Mouse (Mus musculus) embryo, embryonic 10 days (tissue): ENCODE measurements around the gene Me3.

Source experiments
- DNase-seq: peaks from one replicate; pipeline ENCODE4 v3.0.0-alpha.2; 2015; ENCODE audit warnings: low spot score

Gene Me3

DNA sequence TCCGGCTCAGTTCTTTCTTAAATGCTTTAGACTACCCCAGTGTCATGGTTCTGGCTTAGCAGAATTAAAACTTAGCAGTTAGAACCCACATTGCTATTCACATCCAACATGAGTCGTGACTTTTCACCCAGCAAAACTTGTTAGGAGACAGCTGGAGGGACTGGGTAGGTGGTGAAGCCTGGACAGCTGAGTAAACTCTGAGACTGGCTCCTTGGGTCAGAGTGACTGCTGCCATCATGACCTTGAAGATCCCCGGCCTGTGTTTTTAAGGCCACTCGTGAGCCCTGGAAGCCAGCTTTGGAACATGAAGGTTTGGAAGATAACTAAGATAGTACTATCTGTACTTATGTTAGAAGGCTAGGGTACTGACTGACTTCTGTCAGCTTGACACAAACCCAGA is 35.4 kb downstream of the Me3 start:
- DNase-seq = no peak

GRCm38 (mm10) chr7:89669461-89669860 is 37.3 kb downstream of the Me3 start:
- no peak for DNase-seq

GRCm38 (mm10) chr7:89671104-89671831 is 39.1 kb downstream of the Me3 start:
- no peak for DNase-seq

DNA sequence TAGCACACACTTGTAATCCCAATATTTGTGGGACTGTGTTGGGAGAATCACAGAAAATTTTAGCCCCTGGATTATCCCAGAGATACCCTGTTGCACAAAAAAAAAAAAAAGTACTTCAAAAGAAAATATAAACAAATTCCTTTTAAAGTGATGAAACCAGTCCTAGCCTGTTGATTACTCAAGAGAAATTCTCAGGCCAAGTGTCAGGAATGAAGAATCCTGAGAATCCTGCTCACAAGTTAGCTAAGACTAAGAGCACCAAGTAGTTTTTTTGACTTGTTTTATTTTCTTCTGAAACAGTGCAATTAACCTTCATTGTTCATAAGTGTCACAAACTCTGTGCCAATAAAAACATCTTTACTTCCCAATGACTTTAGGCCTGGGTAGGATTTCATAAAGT is 44.0 kb downstream of the Me3 start:
- DNase-seq = no peak

DNA sequence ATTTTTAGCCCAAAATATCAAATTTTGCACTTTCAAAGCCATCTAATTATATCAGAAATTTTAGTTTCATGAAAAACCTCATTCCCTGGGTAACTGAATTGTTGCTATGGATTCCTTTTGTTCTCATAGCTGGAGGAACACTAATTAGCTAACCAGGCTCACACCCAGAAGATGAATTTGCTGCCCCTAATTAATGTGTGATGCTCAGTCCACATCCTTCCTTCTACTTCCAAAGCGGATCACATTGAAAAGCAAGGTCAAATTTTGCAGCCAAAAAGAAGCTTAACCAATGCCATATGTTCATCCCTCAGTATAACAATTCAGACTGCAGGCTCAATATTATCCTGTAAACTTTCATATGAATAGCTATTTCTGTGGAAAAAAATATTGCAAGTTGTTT is 45.7 kb downstream of the Me3 start:
- no peak for DNase-seq

DNA sequence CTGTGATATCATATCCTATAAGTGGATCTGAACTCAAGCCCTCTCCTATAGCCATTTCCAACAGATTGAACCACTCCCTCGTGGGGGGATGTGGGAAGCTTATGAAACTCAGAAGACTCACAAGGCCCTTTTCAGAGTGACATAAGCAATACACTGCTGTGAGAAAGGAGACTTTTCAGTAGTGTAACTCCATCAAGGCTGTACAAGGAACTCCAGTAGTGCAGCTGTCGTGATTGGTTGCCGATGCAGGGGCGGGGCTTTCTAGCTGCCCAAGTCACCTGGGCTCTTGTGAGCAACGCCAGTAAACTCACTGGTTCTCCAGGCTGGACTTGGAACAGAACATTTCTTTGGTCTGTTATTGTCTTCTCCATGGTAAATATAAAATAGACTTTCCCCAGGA is 46.5 kb downstream of the Me3 start:
- no peak for DNase-seq

GRCm38 (mm10) chr7:89679139-89679538 is 46.9 kb downstream of the Me3 start:
- DNase-seq = no peak

GRCm38 (mm10) chr7:89679621-89680140 is 47.5 kb downstream of the Me3 start:
- no peak for DNase-seq

GRCm38 (mm10) chr7:89680891-89681290 is 48.7 kb downstream of the Me3 start:
- no peak for DNase-seq

DNA sequence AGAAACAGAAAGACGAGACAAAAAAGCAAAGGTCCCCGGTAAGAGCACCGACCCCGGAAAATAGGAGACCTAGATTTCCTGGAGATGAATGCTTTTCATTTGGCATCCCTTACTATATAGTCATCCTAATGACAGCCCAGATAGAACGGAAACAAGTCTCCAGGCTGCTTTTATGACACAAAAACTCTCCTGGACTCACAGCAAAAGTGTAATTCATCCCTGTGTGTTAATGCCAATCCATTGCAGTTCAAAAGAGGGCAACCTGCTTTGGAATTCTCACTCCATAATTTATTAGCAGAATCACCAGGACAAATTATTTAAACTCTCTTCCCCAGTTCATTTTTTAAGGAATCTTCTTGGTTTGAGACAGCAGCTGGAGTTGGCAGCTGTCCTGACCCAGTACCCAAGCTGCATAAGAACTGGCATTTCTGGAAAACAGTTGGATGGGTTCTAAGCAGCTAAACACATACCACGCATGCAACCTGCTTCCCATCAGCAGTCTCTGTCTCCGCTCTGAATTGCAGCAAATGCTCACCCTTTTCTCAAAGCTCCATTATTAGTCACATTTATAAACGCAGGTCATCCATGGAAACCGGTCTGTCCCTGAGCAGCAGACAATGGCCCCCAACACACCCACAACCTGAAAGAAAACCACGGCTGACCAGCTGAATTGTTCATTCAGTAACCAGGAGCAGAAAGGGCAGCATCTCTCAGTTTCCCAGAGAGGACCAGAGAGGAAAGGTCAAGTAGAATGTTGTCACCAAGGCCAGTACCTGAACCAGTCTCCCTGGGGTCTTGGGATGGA is 49.7 kb downstream of the Me3 start:
- DNase-seq = no peak

DNA sequence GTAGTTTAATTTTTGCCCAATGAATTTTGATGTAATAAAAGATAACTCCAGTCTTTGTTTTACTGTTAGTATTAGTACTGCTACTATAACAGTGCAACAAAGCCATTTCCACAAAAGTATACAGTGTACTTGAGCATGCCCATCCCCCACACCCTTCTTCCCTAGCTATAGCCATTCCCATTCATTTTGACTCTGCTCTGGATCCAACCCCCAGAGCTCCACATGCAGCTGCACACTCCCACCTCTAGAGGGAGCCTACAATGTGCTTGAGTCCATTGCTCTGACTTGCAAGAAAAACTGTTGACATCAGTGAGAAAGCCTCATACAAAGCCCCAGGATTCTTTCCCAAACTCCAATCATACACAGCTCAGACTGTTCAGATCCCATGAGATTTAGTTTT is 66.0 kb downstream of the Me3 start:
- DNase-seq = peak; percentile 67

DNA sequence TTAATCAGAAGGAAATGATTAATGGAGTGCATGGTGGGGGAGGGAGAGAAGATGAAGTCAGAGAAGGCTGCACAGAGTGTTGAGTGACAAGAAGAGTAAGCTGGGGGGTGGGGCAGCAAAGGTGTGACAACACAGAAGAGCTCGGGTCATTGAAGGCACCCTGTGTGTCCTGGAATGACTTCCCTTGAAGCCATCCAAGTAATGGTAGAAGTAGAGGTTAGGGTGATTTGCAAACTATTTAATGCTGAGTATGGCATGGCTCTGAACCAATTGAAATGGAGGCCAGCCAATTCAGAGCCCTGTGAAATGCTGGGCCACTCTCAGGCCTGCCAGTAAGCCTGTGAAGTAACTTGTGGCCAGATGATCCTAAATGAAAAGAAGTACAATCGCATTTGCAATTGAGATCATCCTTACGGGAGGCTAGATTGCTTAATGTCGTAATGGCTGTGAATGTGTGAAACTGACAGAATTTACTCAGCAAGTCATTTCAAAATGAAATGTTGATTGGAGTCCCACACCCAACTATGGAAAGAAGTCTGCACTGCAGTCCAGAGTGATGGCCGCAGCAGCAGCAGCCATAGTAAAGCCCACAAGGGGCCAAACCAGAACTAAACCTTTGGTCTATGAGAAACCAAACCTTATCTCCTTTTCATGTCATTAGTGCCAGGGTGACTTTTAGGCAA is 67.6 kb downstream of the Me3 start:
- no peak for DNase-seq

DNA sequence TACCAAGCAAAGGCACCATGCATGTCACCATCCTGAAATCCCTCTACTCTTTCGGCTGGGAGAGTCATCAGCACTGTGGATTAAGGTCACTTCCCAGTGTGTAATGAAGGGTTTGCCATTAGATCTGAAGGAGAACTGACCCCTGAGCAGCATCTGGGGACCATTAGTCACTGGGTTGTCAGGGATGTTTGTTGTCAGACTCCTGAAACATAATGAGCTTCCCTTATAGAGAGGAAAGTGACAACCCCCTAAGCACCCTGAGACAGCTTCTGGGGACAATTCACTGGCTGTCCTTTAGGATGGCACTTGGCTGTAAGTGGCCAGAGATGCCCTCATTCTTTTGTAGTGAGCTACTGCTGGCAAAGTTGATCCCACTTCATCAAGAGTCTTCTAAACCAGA is 68.3 kb downstream of the Me3 start:
- DNase-seq = peak; percentile 68

DNA sequence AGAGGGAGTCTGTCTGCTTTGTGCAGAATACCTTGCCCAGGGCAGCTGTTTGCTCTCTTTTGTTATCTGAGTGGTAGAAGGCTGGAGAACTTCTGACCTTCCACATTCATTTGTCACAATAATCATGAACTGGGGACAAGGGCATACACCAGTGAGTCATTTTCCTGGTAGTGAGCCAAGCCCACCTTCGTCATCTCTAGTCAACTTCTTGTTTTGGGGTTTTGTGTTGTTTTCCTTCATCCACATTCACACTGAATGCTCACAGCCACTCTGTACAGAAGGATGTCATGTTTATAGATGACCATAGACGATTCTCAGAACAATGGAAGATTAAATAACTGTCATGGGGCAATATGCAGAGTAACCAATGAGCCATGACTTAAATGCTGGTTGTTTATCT is 78.6 kb downstream of the Me3 start:
- DNase-seq = no peak

DNA sequence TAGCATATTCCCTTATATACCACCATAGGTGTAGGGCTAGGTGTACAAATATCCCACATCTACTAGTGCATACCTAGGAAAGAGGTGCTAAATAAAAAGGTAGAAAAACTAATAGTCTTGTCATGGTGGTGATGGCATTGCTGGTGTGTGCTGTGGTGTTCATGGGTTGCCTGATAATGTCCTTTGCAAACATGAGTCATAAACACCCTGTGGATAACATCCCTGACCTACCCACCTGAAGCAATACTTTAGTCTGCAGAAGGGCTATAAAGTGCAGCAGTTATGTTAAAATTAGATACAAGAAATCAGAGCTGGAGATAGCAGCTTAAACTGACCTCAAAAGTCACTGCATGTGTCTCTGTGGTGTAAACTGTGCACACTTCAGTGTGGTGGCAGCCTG is 80.9 kb downstream of the Me3 start:
- no peak for DNase-seq

DNA sequence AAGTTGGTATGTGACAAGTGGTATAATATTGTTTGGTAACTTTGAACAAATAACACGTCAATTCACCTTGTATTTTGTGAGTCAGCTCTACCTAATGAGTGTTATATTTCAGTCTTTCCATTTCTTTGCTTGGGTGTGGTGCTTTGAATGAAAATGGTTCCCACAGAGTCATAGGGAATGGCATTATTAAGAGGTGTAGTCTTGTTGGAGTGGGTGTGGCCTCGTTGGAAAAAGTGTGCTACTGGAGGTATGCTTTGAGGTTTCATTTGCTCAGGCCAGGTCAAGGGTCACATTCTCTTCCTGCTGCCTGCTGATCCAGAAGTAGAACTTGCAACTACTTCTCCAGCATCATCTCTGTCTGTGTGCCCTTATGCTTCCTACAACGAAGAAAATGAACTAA is 84.0 kb downstream of the Me3 start:
- DNase-seq = no peak

GRCm38 (mm10) chr7:89717521-89717920 is 85.3 kb downstream of the Me3 start:
- DNase-seq = peak; percentile 48

DNA sequence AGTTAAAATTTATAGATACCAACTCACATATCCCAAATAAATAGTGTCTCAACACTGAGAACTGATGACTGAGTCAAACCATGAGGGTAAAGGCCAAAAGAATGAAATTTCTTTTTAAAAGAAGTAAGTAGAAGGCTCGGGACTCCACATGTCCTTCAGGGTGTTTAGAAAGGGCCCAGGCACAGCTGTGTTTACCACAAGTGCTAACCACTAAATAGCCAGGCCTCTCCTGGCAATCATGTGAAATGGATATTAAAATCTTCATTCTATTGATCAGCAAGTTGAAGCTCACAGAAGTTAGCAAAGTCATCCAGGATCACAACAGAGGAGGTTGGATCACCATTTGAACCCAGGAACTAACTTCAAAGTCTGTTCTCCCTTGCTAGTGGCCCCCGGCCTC is 86.1 kb downstream of the Me3 start:
- no peak for DNase-seq

DNA sequence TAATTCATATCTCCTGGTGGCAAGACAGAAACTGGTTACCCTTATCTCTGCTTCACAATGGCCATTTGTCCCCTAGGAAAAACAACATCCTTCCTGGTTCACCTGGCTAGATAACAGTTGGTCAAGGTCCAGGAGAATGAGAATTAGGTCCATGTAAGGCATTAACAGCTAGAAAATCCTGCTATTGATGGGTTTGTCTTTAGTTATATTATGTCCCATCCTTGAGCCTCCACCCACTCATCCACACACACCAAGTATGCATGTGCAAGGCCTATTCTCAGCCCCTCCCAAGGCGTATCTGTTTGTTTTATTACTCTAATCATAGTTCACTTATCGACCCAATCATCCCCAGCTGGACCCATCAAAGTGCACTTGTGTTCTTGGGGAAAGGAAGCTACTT is 88.1 kb downstream of the Me3 start:
- DNase-seq = no peak

DNA sequence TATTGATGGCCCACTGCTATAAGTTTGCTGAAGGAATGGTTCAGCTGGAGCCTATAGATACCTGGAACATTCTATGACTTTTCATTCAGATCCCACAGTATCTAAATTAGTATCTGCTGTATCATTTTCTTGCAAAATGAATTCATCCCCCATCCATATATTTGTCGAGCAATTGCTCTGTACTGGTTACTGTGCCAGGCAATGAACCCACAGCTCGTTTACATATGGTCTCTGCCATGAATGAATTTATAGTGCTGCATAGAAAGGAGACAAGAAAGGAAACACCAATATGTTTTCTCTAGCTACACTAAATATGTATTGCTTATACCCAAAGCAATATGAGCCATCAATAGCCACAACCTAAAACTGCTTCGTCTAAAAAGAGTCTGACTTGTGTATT is 94.5 kb downstream of the Me3 start:
- DNase-seq = no peak

DNA sequence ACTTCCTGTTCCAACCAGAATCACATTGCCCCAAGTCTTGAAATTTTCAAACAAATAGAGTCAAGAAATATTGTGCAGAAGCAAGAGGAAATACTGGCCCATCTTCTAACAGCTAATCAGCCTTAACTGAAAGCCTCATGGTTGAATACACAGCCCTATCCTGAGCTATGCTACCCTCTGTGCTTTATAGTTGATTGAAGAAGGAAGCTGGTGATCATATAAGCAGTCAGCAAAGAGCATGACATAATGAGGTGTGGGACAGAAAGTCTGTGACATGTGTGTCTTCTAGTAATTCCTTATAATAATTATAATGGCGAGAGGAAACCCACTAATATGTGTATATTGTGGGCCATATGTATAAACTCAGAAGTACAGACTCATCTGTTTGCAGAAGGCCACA is 95.4 kb downstream of the Me3 start:
- no peak for DNase-seq

GRCm38 (mm10) chr7:89728393-89728792 is 96.2 kb downstream of the Me3 start:
- no peak for DNase-seq

- DNase-seq = no peak
These were observed 98.3 kb downstream of the Me3 start for GRCm38 (mm10) chr7:89730514-89730913.
